Mouse (Mus musculus) granulocyte monocyte progenitor cell, adult 5-6 weeks (primary cell): ENCODE results near the gene Fzr1. TPM values are rescaled to one million over a fixed set of nuclear protein-coding genes. Genes with fewer than 3 reads are reported as not detected.

Experiments used
- ATAC-seq: replicated peaks from 2 replicates; pipeline ENCODE4 v1.8.0; 2016; ENCODE audit warnings: mild to moderate bottlenecking, moderate TSS enrichment, inconsistent platforms; ENCODE audit not compliant: poor library complexity, severe bottlenecking
- total RNA-seq, 2 experiments: library from RNA; stranded (forward) in 1 of 2; stranded (reverse) in 1 of 2; fragments of 200-712, 200-1000 nt in 1 of 2; fragments of >200 nt in 1 of 2; fragmentation: Nextera tagmentation in 1 of 2; gene quantifications; 2 replicates each; pipeline ENCODE4 v1.2.3; 2014 to 2017

Gene Fzr1
- total RNA-seq, 2 experiments from 2014 or later, result 15.3 to 17.0 TPM

- no peak for ATAC-seq
Measured at GRCm38 (mm10) chr10:81405588-81406201, 27.4 kb upstream of the Fzr1 start.

DNA sequence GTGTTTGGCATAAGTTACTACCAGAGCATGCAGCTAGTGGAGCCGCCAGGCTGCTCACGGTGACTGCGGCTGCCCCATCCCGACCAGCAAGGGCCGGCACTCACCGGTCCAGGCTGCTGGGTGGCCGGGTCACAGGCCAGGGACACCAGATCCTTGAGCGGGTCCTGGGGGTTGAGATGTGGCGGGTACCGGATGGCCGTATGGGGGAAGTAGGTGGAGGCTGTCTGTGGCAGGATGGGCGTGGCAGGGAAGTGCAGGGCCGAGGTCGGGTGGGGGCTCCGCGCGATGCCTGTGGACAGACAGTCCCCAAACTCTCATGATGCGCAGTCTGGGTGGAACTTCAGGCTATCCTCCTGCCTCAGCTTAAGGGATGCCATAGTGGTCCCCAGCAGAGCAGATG, 26.4 kb upstream of the Fzr1 start:
- ATAC-seq, result peak; percentile 38

DNA sequence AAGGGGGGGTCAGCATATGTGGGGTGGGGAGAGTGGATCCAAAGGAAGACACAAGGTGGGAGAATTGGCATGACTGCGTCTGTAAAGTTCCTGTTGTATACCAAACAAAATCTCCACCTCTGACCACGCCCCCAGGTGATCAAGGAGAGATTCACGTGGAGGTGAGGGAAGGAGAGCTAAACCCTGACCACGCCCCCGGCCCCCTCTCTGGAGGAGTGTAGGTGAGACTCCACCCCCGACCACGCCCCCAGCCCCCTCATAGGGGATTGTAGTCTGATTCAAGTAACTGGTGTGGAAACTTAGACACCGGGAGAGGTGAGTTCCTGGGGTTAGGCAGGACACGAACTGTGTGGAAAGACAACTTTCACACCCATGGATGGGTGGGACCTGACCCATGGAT, 25.8 kb upstream of the Fzr1 start:
- no peak for ATAC-seq

- ATAC-seq, result no peak
Measured at GRCm38 (mm10) chr10:81403511-81403910, 25.2 kb upstream of the Fzr1 start.

DNA sequence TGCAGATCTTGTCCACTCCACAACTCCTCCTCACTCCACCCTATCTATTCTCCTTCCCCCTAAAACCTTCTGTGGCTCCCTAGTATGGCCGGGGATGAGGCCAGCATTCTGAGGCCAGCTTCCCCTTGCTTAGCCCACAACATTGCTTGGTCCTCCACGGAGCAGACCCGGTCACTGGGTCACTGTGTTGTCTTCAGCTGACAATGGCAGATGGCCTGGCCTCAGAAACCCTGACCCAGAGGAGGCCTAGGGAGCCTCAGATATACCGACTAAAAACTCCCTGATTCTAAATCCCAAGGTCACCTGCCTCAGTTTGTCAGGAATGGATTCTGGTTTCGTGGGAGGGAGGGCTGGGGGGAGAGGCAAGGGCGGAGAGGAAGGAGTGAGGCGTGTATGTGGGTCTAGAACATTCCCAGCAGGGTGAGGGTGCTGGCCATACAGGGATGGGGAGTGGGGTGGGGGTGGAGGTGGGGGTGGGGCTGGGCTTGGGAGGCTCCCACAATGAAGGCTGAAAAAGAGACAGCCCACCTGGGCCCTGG, 24.0 kb upstream of the Fzr1 start:
- no peak for ATAC-seq

- no peak for ATAC-seq
Measured at GRCm38 (mm10) chr10:81401521-81402226, 23.4 kb upstream of the Fzr1 start.

DNA sequence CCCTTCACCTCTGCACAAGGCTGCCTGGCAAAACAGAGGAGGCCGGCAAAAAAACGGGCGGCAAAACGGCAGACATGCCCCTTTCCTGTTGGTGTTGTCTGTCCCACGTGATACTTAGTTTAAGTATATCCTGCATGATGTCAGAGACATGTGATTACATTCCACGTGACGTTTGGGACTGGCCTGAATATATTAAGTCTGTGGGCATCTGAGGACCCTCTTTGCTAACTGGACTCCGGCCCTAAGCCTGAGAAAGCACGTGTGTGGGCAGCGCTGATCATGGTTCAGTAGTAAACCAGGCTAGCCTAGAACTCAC, 22.8 kb upstream of the Fzr1 start:
- no peak for ATAC-seq

GRCm38 (mm10) chr10:81400371-81401204, 22.3 kb upstream of the Fzr1 start:
- no peak for ATAC-seq

DNA sequence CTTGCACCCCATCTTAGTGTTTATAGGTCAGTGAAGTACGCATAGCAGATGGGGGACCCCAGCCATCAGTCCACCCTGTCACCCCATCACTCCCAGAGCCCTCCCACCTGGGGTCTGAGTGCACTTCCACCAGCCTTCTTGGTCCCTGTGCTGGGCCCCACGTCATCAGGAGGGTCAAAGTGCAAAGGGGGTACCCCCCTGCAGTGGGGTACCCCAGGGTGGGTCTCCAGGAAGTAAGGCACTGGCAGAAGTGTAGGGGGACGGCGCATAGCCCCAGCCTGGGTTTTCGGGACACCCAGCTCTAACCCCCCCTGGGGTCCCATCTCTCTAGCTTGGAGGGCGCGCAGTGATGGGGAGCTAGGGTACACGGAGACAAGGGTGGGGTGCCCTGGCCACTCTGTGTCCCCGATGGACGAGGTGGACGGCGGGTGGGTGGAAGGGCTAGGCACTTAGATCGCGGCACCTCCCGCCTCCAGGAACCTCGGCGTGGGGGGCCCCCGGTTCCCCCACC, 21.5 kb upstream of the Fzr1 start:
- ATAC-seq, result no peak

DNA sequence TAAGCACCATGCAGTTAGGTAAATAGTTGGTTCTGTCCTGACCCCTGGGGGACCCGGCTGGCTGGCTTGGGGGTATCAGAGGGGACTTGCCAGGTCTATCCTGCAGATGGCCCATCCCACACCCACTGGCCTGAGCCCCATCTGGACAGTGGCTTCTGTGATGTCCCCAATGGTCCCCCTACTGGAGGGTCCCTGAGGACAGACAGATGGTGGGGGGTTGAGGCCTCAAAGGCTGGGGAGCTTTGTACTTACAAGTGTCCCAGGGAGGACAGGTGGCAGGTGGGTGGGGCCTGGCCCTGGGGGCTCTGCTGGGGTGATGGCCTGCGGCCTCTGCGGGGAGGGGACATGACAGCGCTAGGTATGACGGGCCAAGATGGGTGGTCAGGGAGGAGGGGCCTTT, 21.0 kb upstream of the Fzr1 start:
- ATAC-seq, result no peak

GRCm38 (mm10) chr10:81396749-81397148, 18.4 kb upstream of the Fzr1 start:
- no peak for ATAC-seq

GRCm38 (mm10) chr10:81395865-81396264, 17.5 kb upstream of the Fzr1 start:
- no peak for ATAC-seq

- ATAC-seq, result peak; percentile 60
Measured at GRCm38 (mm10) chr10:81395127-81395526, 16.8 kb upstream of the Fzr1 start.

- peak; percentile 50 for ATAC-seq
Measured at GRCm38 (mm10) chr10:81393456-81394063, 15.2 kb upstream of the Fzr1 start.

DNA sequence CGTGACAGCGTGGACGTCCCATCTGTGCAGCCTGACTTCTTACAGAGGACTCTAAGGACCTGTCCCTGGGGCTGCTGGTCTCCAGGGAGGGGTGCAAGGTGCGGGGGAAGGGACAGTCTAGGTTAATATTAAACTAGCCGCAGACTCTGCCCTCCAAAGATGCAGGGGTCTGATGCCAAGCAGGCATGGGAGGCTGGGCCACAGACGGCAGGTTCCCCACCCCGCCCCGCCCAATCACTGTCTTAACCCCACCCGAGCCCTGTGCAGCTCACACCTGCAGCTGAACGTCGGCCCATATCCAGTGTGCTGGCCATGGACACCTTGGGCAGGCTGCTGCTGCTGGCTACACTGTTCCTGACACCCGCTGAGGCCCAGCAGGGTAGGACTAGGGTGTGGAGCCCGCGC, 14.5 kb upstream of the Fzr1 start, which contains the start of gene Smim24:
Gene Smim24, plus strand, starts transcription at position 271 of the 405 bp plus-strand sequence.
- ATAC-seq, result no peak

- ATAC-seq, result no peak
Measured at GRCm38 (mm10) chr10:81392270-81392669, 14.0 kb upstream of the Fzr1 start.

- no peak for ATAC-seq
Measured at GRCm38 (mm10) chr10:81390678-81390965, 12.3 kb upstream of the Fzr1 start.

DNA sequence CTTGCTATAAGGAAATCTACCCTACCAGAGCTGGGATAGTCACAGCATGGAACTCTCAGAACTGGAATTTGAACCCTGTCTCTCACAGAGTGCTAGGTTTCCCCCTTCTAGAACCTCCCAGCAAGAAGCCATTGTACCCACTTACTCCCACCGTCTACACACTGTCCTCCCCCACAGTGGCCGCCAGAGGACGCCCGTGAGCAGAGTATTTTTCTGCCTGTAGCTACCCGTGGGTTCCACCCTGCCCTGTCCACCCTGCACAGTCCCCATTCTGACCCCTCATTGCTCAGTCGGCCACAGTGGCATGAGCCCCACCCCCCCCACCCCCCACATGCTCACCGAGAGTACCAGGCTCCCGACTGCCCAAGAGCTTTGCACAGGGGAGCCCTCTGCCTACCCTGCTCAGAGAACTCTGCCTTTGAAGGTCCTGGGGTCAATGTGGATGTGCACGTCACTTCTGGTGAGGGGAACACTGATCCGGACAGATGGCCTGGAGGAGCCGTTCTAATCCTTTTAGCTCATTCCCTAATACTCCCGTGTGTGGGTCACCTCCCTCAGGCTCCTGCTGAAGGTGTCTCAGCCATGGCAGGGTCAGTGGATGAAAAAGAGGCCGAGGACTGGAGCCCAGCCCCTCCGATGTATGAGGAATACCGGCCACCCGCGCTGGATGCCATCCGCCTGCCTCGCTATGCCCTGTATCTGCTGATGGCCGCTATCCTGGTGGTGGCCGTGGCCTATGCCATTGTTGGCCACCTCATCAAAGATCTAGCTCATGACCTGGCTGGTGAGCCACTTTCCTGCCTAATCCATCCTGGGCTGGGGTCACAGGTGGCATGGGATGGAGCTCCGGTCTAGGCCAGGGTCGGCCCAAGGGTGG, 11.7 kb upstream of the Fzr1 start:
- peak; percentile 68 for ATAC-seq

GRCm38 (mm10) chr10:81389373-81389772, 11.1 kb upstream of the Fzr1 start:
- ATAC-seq, result no peak
